22 mouse cellular contexts compared by ENCODE assay signal in genomic region chr13:31304286-31304865, GRCm38 (mm10).
A peak's percentile ranks its signal among the peaks of the same experiment; 100 is the strongest.
DNase-seq lines count a peak whose midpoint lies in the region; ATAC-seq lines count a peak whose summit lies in the region.
"Had no signal": no experiment of that assay in that cellular context is flagged by ENCODE, and none has a peak within 500 bp of the region (broad histone marks: within the 10 kb centered on the region; RNA-seq: fewer than 3 reads in every experiment).

No protein-coding gene starts in this region.

- no peak overlapping the region for H3K9ac ChIP-seq in lung, embryonic 16.5 days (ENCODE audit: low read length)
- H3K9ac ChIP-seq: embryonic facial prominence, embryonic 15.5 days; forebrain, embryonic 12.5 days; heart, embryonic 15.5 days; hindbrain, embryonic 13.5 days had no signal

- no peaks in the 10 kb centered on the region for H3K9me3 ChIP-seq in lung, embryonic 16.5 days (ENCODE audit: control insufficient read depth, low read length)
- H3K9me3 ChIP-seq: embryonic facial prominence, embryonic 15.5 days; forebrain, embryonic 12.5 days; heart, embryonic 15.5 days; hindbrain, embryonic 13.5 days had no signal

- no peak for DNase-seq in lung, postnatal 25 days (ENCODE audit: low spot score)
- peak; percentile 69 for DNase-seq in NIH3T3 (ENCODE audit: low read depth)
- DNase-seq in gonadal fat pad, adult 2 months (ENCODE audit: low read depth) = peak; percentile 66
- no peak for DNase-seq in thymus, postnatal 0 days (ENCODE audit: low spot score)
- no peak for DNase-seq in adrenal gland, postnatal 36 days
- DNase-seq in kidney, postnatal 4 days = no peak
- DNase-seq: adrenal gland, adult 2 months; adrenal gland, postnatal 25 days; cerebellum, adult 11 months; cerebellum, adult 8-10 months; cerebellum, postnatal 14 days; embryo, embryonic 11 days; gastrocnemius, postnatal 10 days; heart, adult 2 months; heart, postnatal 14 days had no signal

- H3K4me2 ChIP-seq in lung, embryonic 16.5 days (ENCODE audit: low read depth, low read length) = no peak overlapping the region
- H3K4me2 ChIP-seq: embryonic facial prominence, embryonic 15.5 days; forebrain, embryonic 12.5 days; heart, embryonic 11.5 days; heart, embryonic 15.5 days; hindbrain, embryonic 13.5 days had no signal

- ATAC-seq in lung, embryonic 16.5 days (ENCODE audit: low read depth) = peak; percentile 29; the same call in 1 of the 2 replicates
- ATAC-seq: forebrain, embryonic 16.5 days had no signal

- no peaks in the 10 kb centered on the region for H3K36me3 ChIP-seq in lung, embryonic 16.5 days (ENCODE audit: control insufficient read depth, insufficient read depth, low read length)
- H3K36me3 ChIP-seq: embryonic facial prominence, embryonic 15.5 days; forebrain, embryonic 12.5 days; heart, embryonic 15.5 days; hindbrain, embryonic 13.5 days had no signal

- no peak overlapping the region for H3K27ac ChIP-seq in lung, embryonic 16.5 days (ENCODE audit: low read length)
- H3K27ac ChIP-seq: embryonic facial prominence, embryonic 15.5 days; forebrain, embryonic 12.5 days; heart, adult 2 months; heart, embryonic 15.5 days; hindbrain, embryonic 13.5 days had no signal

- no peaks in the 10 kb centered on the region for H3K27me3 ChIP-seq in lung, embryonic 16.5 days (ENCODE audit: control insufficient read depth, insufficient read depth, low read depth, low read length)
- H3K27me3 ChIP-seq: embryonic facial prominence, embryonic 15.5 days; forebrain, embryonic 12.5 days; hindbrain, embryonic 13.5 days had no signal

- 56% methylated on average over 5 of the region's 5 CpGs for WGBS in lung, embryonic 16.5 days

- no peak overlapping the region for H3K4me3 ChIP-seq in lung, embryonic 16.5 days (ENCODE audit: low read length)
- H3K4me3 ChIP-seq: embryonic facial prominence, embryonic 15.5 days; forebrain, embryonic 12.5 days; heart, adult 2 months; heart, embryonic 15.5 days; hindbrain, embryonic 13.5 days had no signal

- H3K4me1 ChIP-seq in lung, embryonic 16.5 days (replicated peaks; ENCODE audit: control insufficient read depth, insufficient read depth, low read length) = peaks cover 5% of the 10 kb centered on the region
- H3K4me1 ChIP-seq: embryonic facial prominence, embryonic 15.5 days; forebrain, embryonic 12.5 days; hindbrain, embryonic 13.5 days had no signal

Comparison
In these comparisons a context has a peak if more than half of its experiments do, and no peak if none do; other contexts are left out.
1. DNase-seq: peak in NIH3T3 (single experiment) and gonadal fat pad, adult 2 months (single experiment); none in lung, postnatal 25 days (single experiment), thymus, postnatal 0 days (single experiment), adrenal gland, postnatal 36 days (0 of 2) and kidney, postnatal 4 days (0 of 2).